Comparison of ENCODE assay signal across 7 mouse cellular contexts in the genomic region with DNA sequence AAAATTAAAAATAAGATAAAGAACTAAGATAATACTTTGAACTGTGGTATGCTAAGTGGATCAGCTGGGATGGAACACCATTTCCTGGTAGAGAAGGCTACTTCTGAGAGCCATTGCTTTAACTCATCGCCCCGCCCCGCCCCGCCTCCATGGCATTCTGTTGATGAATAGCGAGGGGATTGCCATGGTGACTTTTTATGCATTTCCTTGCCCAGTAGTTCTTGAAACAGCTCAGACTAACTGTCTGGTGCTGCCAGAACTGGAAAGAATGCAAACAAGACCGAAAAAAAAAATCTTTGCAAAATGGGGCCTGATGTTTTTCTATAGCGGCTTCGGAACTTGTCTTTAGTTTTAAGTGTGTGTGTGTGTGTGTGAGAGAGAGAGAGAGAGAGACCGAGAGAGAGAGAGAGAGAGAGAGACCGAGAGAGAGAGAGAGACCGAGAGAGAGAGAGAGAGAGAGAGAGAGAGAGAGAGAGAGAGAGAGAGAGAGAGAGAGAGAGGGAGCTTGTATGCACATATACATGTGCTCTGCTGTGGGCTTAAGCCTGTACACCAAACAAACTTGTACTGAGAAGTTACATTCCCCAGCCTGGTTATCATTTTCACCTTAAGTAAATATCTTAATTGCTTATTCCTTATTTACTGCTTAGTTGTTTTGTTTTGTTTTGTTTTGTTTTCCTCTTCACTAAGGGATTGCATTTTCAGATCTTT. TPM values are rescaled to one million over a fixed set of nuclear protein-coding genes. Genes with fewer than 3 reads are reported as not detected.
DNase-seq lines count a peak whose midpoint lies in the region; ATAC-seq lines count a peak whose summit lies in the region.

No protein-coding gene starts in this region.

- H3K9me3 ChIP-seq in forebrain, embryonic 14.5 days (replicated peaks; ENCODE audit: control insufficient read depth, low read length), result no peaks in the 10 kb centered on the region
- H3K9me3 ChIP-seq in neural tube, embryonic 15.5 days (replicated peaks), result no peaks in the 10 kb centered on the region

- H3K4me1 ChIP-seq in forebrain, embryonic 14.5 days (ENCODE audit: control insufficient read depth, insufficient read depth, low read length), result peaks cover 4% of the 10 kb centered on the region; the same call in 1 of the 2 replicates
- H3K4me1 ChIP-seq in neural tube, embryonic 15.5 days, result no peaks in the 10 kb centered on the region

- peak; percentile 96 for ATAC-seq in CD4-positive, CD25-positive, alpha-beta regulatory T cell, adult 4 months
- peak; percentile 54; the same call in 1 of the 2 replicates for ATAC-seq in forebrain, embryonic 14.5 days
- peak; percentile 53; the same call in 1 of the 2 replicates for ATAC-seq in neural tube, embryonic 15.5 days (ENCODE audit: low FRiP score)

- no peak overlapping the region for H3K4me3 ChIP-seq in forebrain, embryonic 14.5 days (ENCODE audit: low read depth, low read length)
- H3K4me3 ChIP-seq in neural tube, embryonic 15.5 days (replicated peaks), result no peak overlapping the region

- H3K36me3 ChIP-seq in forebrain, embryonic 14.5 days (ENCODE audit: control insufficient read depth, insufficient read depth, low read length), result no peaks in the 10 kb centered on the region
- peaks cover 3% of the 10 kb centered on the region; the same call in 1 of the 2 replicates for H3K36me3 ChIP-seq in neural tube, embryonic 15.5 days

- H3K9ac ChIP-seq in forebrain, embryonic 14.5 days (ENCODE audit: low read length), result no peak overlapping the region
- H3K9ac ChIP-seq in neural tube, embryonic 15.5 days (replicated peaks), result no peak overlapping the region

- DNase-seq in 3T3-L1 (ENCODE audit: low read depth, low spot score), result peak; percentile 50
- DNase-seq in forebrain, embryonic 14.5 days (ENCODE audit: low spot score), result peak; percentile 62
- DNase-seq in kidney, postnatal 4 days, result peak; percentile 36 to 50
- no peak for DNase-seq in gastrocnemius, postnatal 36 days
- no peak for DNase-seq in cerebellum, adult 18-20 months

- WGBS in forebrain, embryonic 14.5 days, result 30% methylated on average over 8 of the region's 11 CpGs
- 37% methylated on average over 8 of the region's 11 CpGs for WGBS in neural tube, embryonic 15.5 days

- H3K27ac ChIP-seq in forebrain, embryonic 14.5 days (ENCODE audit: low read depth, low read length), result no peak overlapping the region
- peak overlapping the region; percentile 37 for H3K27ac ChIP-seq in neural tube, embryonic 15.5 days (replicated peaks)

- intact Hi-C loops in gastrocnemius, postnatal 36 days (cut with DNase I), result no loop called here

- no peaks in the 10 kb centered on the region for H3K27me3 ChIP-seq in forebrain, embryonic 14.5 days (replicated peaks; ENCODE audit: control insufficient read depth, insufficient read depth, low read length)
- H3K27me3 ChIP-seq in neural tube, embryonic 15.5 days (replicated peaks), result no peaks in the 10 kb centered on the region

- peak overlapping the region; percentile 3; the same call in 1 of the 2 replicates for H3K4me2 ChIP-seq in forebrain, embryonic 14.5 days (ENCODE audit: low read length)
- peak overlapping the region; percentile 22; the same call in 1 of the 2 replicates for H3K4me2 ChIP-seq in neural tube, embryonic 15.5 days

RNA-seq across cellular contexts. Expression of gene Fgd6, which starts 51.7 kb away (rescaled TPM):
- polyA plus RNA-seq in CD4-positive, CD25-positive, alpha-beta regulatory T cell, adult 4 months (2017; shearing (Covaris generic)), result 1 to 10 TPM; 1.7 TPM
- polyA plus RNA-seq in forebrain, embryonic 14.5 days (2014; fragmentation: Nextera tagmentation; extraction: Ambion mirVana), result 1.3 and 1.7 TPM in 2 replicates
- 1.8 and 2.3 TPM in 2 replicates for polyA plus RNA-seq in neural tube, embryonic 15.5 days (2015; fragmentation: Nextera tagmentation; extraction: Ambion mirVana)
- total RNA-seq in gastrocnemius, postnatal 36 days (2021), result 1 to 10 TPM; 1.5 to 2.2 TPM

RNA-seq across cellular contexts. Expression of gene Vezt, which starts 51.9 kb away (rescaled TPM):
- polyA plus RNA-seq in CD4-positive, CD25-positive, alpha-beta regulatory T cell, adult 4 months (2017; shearing (Covaris generic)), result 10 to 100 TPM; 10.5 to 19.7 TPM
- 70.2 and 75.5 TPM in 2 replicates for polyA plus RNA-seq in forebrain, embryonic 14.5 days (2014; fragmentation: Nextera tagmentation; extraction: Ambion mirVana)
- polyA plus RNA-seq in neural tube, embryonic 15.5 days (2015; fragmentation: Nextera tagmentation; extraction: Ambion mirVana), result 42.3 and 43.1 TPM in 2 replicates
- total RNA-seq in gastrocnemius, postnatal 36 days (2021), result 10 to 100 TPM; 32.5 to 40.1 TPM

Comparison
In these comparisons a context has a peak if more than half of its experiments do, and no peak if none do; other contexts are left out.
1. DNase-seq: peak in 3T3-L1 (single experiment), forebrain, embryonic 14.5 days (single experiment) and kidney, postnatal 4 days (2 of 2); none in gastrocnemius, postnatal 36 days (0 of 2) and cerebellum, adult 18-20 months (0 of 2).
2. Peak in every context shown above with its lines, with median percentiles within 50 percentile points of each other: ATAC-seq.